Mouse (Mus musculus) cerebral cortex, adult 2 months (tissue): ENCODE results near the gene P2ry12.

ENCODE experiments used
- WGBS: fragments of 180-500 bp; shearing (Covaris S2); methylation state at CpG from one replicate; pipeline ENCODE4 v1.1.7; 2018; 5-methylcytosine and 5-hydroxymethylcytosine counted together

P2ry12 gene

GRCm38 (mm10) chr3:59262704-59263103, at the start of gene P2ry12:
Gene P2ry12 (minus strand): TSS chr3:59262871.
- 56% methylated on average over 7 of the region's 7 CpGs for WGBS

- 94% methylated on average over 2 of the region's 2 CpGs for WGBS
These were observed 42.8 kb upstream of the P2ry12 start for GRCm38 (mm10) chr3:59305518-59305917.

GRCm38 (mm10) chr3:59304944-59305343, 42.3 kb upstream of the P2ry12 start:
- WGBS: 88% methylated on average over 5 of the region's 5 CpGs

GRCm38 (mm10) chr3:59297653-59298052, 35.0 kb upstream of the P2ry12 start:
- WGBS: 92% methylated on average over 16 of the region's 16 CpGs

DNA sequence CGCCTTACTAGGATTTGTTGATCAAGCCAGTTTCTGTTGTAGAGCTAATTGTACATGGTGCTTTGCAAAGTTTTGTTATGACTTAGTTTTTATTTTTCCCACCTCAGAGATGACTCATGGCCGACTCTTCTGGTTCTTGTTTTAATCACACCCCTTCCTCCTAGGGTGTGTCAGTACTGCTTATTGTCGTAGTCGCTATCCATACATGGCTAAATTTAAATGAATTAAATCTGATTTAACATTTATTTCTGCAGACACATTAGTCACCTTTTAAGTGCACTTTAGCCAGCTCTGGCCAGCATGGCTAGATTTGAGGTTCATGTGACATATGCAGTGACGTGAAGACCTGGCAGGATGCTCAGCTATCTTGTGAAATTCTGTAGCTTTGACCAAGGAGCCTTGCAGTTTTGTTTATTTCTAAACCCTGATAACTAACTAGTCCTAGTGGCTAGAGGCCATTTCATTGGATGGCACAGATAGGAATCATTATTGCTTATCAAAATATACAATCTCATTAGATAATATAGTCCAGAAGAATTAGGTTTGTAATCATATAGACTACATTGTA, 34.0 kb upstream of the P2ry12 start:
- 85% methylated on average over 5 of the region's 5 CpGs for WGBS

DNA sequence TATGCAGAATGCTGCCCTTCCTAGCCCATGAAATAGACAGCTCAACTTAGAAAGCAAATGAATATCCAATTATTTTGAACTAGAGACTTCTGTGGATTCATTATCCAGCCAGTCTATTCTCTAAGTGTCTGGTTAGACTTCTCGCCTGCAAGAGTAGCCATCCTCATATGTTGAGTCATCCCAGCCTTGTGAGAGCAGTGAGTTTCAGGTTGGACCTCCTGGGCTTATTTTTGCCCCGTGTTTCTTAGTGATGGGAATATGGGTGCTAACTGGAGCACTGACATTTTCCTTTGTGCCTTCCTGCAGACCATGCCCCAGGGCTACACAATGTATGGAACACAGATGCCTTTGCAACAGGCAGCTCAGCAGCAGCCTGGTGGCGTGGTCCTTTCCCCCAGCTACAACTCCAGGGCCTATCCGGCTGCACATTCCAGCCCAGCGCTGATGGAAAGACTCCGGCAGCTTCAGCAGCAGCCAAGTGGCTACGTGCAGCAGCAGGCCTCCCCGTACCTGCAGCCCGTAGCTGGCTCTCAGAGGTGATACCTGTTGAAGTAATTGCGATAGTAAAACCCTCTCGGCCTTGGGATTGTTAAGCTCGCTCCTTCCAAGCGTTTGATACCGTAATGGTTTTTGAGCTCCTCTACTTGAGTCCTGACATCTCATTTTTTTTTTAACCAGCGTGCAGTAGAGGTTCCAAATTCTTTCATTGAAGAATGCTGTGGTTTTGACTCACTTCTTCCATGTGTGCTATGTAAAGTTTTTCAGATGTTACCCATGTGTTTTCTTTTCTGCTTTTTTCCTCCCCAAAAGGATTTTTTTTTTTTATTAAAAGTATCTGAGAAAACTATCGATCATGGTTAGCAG, 33.3 kb upstream of the P2ry12 start:
- 94% methylated on average over 16 of the region's 16 CpGs for WGBS

DNA sequence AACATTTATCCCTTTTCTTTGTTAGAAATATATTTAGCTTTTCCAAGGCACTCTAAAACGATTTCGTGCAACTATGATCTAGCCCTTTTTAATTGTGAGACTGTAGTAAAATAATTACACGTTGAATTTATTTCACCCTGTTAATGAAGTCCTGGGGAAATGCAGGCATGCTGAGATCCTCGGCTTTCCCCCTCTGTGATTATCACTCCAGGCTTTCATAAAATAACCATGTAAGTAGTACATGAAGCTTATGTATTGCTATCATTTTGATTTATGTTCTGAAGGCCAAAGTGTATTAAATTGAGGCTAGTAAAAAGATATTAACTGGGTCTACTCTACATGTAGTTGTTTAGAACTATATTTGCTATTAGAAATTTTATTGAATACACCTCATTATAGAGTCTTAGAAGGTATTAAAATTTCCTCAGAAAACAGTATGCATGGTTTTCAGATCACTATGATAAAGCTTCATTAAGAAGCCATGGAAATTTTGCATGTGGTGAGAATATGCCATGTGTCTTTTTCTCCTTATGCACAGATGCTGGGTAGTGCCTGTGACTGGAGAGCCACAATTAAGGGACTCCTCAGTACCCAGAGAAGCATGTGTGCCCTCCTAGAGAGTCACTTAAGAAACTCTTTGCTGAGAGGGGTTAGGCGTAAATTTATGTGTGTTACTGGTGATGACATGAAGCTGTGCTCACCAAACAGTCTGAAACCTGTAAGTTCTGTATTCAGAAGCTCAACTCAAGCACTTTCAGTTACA, 30.9 kb upstream of the P2ry12 start:
- 65% methylated on average over 5 of the region's 5 CpGs for WGBS

- WGBS: 74% methylated on average over 2 of the region's 2 CpGs
These were observed 27.9 kb upstream of the P2ry12 start for GRCm38 (mm10) chr3:59290551-59290950.

GRCm38 (mm10) chr3:59278254-59278533, 15.5 kb upstream of the P2ry12 start:
- WGBS: 97% methylated on average over 3 of the region's 3 CpGs

- 61% methylated on average over 3 of the region's 3 CpGs for WGBS
These were observed 15.0 kb upstream of the P2ry12 start for GRCm38 (mm10) chr3:59277502-59278253.

- WGBS: 86% methylated on average over 6 of the region's 6 CpGs
These were observed 8.1 kb upstream of the P2ry12 start for GRCm38 (mm10) chr3:59270811-59271210.

DNA sequence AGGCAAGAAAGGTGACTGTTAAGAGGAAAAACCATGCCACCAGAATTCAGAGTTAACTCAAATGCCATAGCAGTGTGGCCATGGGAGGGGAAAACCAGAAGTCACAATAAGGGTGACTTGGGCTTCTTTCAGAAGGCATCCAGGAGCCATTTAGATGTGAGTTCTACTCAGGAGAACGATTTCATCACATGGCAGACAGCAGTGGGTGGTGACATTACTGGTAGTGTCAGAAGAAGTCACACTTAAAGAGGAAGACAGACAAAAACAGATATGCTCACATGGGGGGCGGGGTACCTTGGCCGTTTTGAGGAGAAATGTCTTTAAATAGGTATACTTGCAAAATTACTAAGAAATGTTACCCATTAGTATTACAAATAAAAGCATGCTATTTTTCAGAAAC, 1.3 kb upstream of the P2ry12 start:
- 72% methylated on average over 3 of the region's 3 CpGs for WGBS

GRCm38 (mm10) chr3:59263417-59263816, 746 bp upstream of the P2ry12 start:
- 89% methylated on average over 2 of the region's 2 CpGs for WGBS

GRCm38 (mm10) chr3:59261709-59262472, 780 bp downstream of the P2ry12 start:
- 78% methylated on average over 9 of the region's 9 CpGs for WGBS

DNA sequence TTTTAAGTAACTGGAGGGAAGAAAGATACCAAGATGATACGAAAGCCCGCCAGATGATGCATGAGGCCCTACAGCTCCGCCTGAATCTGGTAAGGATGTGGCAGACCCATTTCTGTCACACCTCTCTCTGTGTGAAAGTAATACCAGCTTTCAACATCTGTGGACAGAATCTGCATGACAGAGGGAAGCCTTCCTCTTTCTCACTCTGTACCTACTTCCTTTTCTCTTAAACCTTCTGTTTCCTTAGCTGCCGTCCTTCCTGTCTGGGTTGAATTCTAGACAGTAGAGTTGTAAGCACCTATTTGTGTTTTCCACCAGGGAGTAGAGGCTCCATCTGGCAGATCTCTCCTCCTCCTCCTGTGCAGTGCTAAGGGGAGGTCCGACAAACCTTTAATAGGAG, 1.9 kb downstream of the P2ry12 start:
- 64% methylated on average over 5 of the region's 5 CpGs for WGBS

- WGBS: 68% methylated on average over 20 of the region's 20 CpGs
These were observed 4.7 kb downstream of the P2ry12 start for GRCm38 (mm10) chr3:59257740-59258664.

DNA sequence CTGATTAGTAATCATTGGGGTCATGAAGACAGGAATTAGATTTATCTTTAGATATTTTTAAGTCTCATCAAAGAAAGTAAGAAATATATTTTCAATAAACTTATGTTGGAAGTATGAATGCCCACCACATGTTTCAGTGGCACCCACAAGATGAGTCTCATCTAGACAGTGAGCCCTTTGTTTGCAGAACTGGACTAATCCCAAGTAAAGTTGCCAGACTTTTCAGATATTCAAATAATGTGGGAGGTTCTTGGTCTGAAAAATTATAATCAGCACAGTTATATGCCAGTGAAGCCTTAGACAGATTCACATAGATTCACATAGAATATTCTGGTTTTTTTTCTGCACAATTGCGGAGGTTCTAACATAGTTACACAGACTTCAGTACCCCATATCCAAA, 12.2 kb downstream of the P2ry12 start:
- WGBS: 100% methylated on average over 1 of the region's 1 CpGs

GRCm38 (mm10) chr3:59248031-59248430, 14.6 kb downstream of the P2ry12 start:
- WGBS: 94% methylated on average over 6 of the region's 6 CpGs

GRCm38 (mm10) chr3:59243384-59243783, 19.3 kb downstream of the P2ry12 start:
- 35% methylated on average over 6 of the region's 6 CpGs for WGBS

- WGBS: 64% methylated on average over 5 of the region's 5 CpGs
These were observed 27.8 kb downstream of the P2ry12 start for GRCm38 (mm10) chr3:59234878-59235277.
